Mouse (Mus musculus) lung, adult 2 months (tissue): Measurements from ENCODE around the gene Cog5.

Source experiments
- CTCF ChIP-seq: fragments of 200-500 bp; IDR thresholded peaks from 2 replicates; pipeline ENCODE4 v1.5.1; 2011; ENCODE audit warnings: mild to moderate bottlenecking, low read length, control low read depth; ENCODE audit not compliant: insufficient read depth
- POLR2A ChIP-seq: fragments of 200-500 bp; IDR thresholded peaks from 2 replicates; pipeline ENCODE4 v1.6.1; 2011; ENCODE audit warnings: low read depth, mild to moderate bottlenecking, control low read depth, low read length, borderline replicate concordance; ENCODE audit errors: extremely low read depth

- TF ChIP-seq POLR2A (no peak), CTCF (no peak)
Observed at GRCm38 (mm10) chr12:31849601-31850000, 194.9 kb downstream of the Cog5 start.
